Mouse (Mus musculus): Measurements from ENCODE around the gene Plbd2. TPM values are rescaled to one million over a fixed set of nuclear protein-coding genes. Genes with fewer than 3 reads are reported as not detected.

Gene Plbd2
- polyA plus RNA-seq (2012; rRNA removed) (33.9 and 44.6 TPM in 2 replicates), polyA plus RNA-seq (2014; fragmentation: Nextera tagmentation; extraction: Ambion mirVana) (51.6 and 54.0 TPM in 2 replicates)

DNA sequence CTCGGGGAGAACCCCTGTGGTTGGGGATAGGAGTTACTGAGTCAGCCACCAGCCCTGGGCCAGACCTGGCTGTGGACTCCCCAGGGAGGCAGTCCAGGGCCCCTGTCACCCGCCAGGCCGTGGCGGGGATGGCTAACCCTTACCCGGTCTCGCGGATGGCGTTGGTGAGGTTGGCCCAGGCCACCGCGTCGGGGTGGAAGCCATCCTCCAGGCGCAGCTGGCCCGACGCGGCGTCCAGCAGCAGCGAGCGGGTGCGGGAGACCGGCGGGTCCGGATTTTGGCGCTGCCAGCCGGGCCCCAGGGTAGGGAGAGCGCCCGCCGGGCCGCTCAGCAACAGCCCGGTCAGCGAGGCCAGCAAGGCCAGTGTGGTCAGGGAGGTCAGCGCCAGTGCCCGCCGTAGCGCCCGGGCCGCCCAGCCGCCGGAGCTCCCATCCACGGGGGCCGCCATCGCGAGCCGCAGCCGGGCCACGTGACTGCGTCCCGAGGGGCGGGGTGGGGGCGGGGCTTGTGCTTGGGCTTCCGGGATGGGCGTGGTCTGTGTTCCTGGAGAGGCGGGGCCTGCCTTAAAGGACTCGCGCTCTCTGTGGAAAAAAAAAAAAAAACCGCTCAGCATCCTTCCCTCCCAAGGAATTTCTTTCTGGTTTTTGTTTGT, at the start of gene Plbd2:
Gene Plbd2, minus strand, starts transcription at position 482 of the 652 bp plus-strand sequence.
- Histone ChIP-seq H3K36me3 (ENCODE audit: control insufficient read depth, insufficient read depth, low read length) (no peaks in the 10 kb centered on the region), H3K27ac (replicated peaks; ENCODE audit: low read depth, low read length) (no peak within 1 kb of the TSS), H3K9ac (ENCODE audit: low read depth, low read length, severe bottlenecking) (peak within 1 kb of the TSS; percentile 80), H3K4me2 (replicated peaks; ENCODE audit: low read depth, low read length, severe bottlenecking) (peak within 1 kb of the TSS; percentile 94), H3K4me1 (ENCODE audit: control insufficient read depth, insufficient read depth, low read length) (peaks cover 12% of the 10 kb centered on the region), H3K27me3 (ENCODE audit: control insufficient read depth, insufficient read depth, low read length) (no peaks in the 10 kb centered on the region), H3K4me3 (replicated peaks; ENCODE audit: low read length) (peak within 1 kb of the TSS; percentile 89), H3K9me3 (ENCODE audit: control insufficient read depth, low read length) (no peaks in the 10 kb centered on the region)
- ATAC-seq (ENCODE audit: low FRiP score, low read depth) (peak; percentile 87), DNase-seq (ENCODE audit: low spot score) (peak; percentile 82)
- 0 out of 2 replicates have a peak, but pooled peaks have one; percentile 35 for TF ChIP-seq POLR2A (IDR thresholded peaks at IDR 0.05; ENCODE audit: borderline replicate concordance, extremely low read depth, insufficient read depth, insufficient read length)
- under 1% methylated on average over 38 of the region's 55 CpGs for WGBS

DNA sequence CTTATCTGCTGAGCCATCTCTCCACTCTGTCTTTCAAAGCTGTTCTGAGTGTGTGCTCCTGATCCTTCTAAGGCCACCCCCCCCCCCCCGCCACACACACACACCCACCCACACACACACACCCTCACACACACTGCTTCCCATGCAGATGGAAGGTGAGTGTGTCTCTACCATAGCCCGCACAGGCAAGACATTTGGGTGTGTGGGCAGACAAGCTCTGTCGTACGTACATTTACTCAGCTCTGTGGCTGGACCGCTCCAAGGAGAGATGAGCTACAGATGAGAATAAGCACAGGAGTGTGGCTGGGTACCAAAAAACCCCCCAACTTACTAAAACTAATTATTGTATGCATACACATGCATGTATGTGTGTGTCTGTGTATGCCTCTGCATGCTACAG, 47.2 kb upstream of the Plbd2 start:
- Histone ChIP-seq H3K4me1 (ENCODE audit: control insufficient read depth, insufficient read depth, low read length) (no peaks in the 10 kb centered on the region), H3K27ac (replicated peaks; ENCODE audit: low read depth, low read length) (no peak overlapping the region), H3K36me3 (ENCODE audit: control insufficient read depth, insufficient read depth, low read length) (peaks cover 60% of the 10 kb centered on the region), H3K4me2 (replicated peaks; ENCODE audit: low read depth, low read length, severe bottlenecking) (no peak overlapping the region), H3K9me3 (ENCODE audit: control insufficient read depth, low read length) (no peaks in the 10 kb centered on the region; the same call in 1 of the 2 replicates), H3K27me3 (ENCODE audit: control insufficient read depth, insufficient read depth, low read length) (no peaks in the 10 kb centered on the region), H3K4me3 (replicated peaks; ENCODE audit: low read length) (no peak overlapping the region), H3K9ac (ENCODE audit: low read depth, low read length, severe bottlenecking) (no peak overlapping the region)
- no peak for DNase-seq (ENCODE audit: low spot score)
- no peak for TF ChIP-seq POLR2A (IDR thresholded peaks at IDR 0.05; ENCODE audit: borderline replicate concordance, extremely low read depth, insufficient read depth, insufficient read length)
- no peak for ATAC-seq (ENCODE audit: low FRiP score, low read depth)
- 96% methylated on average over 5 of the region's 5 CpGs for WGBS

DNA sequence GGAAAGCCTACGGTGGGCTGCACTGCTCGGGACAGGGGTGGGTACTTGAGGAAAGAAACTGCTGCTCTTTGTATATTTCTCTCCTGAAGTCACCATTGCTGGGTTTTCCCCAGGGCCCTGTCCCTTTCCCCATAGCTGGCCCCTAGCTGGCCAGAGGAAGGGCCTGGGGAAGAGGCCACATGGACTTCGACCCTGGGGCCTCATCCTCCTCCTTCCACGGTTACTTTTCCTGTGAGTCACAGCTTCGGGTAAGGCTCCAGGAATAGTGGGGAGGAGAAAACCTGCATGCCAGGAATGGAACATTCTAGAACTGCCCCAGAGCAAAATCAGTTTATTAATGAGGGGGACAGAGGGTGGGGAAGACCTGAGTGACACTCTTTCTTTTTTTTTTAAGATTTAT, 46.7 kb upstream of the Plbd2 start:
- H3K4me3 ChIP-seq (replicated peaks; ENCODE audit: low read length), result no peak overlapping the region
- no peak overlapping the region for H3K4me2 ChIP-seq (replicated peaks; ENCODE audit: low read depth, low read length, severe bottlenecking)
- H3K9ac ChIP-seq (ENCODE audit: low read depth, low read length, severe bottlenecking), result no peak overlapping the region
- no peaks in the 10 kb centered on the region; the same call in 1 of the 2 replicates for H3K9me3 ChIP-seq (ENCODE audit: control insufficient read depth, low read length)
- 84% methylated on average over 5 of the region's 5 CpGs for WGBS
- ATAC-seq (ENCODE audit: low FRiP score, low read depth) (no peak), DNase-seq (ENCODE audit: low spot score) (no peak)
- no peak overlapping the region for H3K27ac ChIP-seq (replicated peaks; ENCODE audit: low read depth, low read length)
- no peaks in the 10 kb centered on the region for H3K4me1 ChIP-seq (ENCODE audit: control insufficient read depth, insufficient read depth, low read length)
- no peak for TF ChIP-seq POLR2A (IDR thresholded peaks at IDR 0.05; ENCODE audit: borderline replicate concordance, extremely low read depth, insufficient read depth, insufficient read length)
- no peaks in the 10 kb centered on the region for H3K27me3 ChIP-seq (ENCODE audit: control insufficient read depth, insufficient read depth, low read length)
- H3K36me3 ChIP-seq (ENCODE audit: control insufficient read depth, insufficient read depth, low read length), result peaks cover 55% of the 10 kb centered on the region

DNA sequence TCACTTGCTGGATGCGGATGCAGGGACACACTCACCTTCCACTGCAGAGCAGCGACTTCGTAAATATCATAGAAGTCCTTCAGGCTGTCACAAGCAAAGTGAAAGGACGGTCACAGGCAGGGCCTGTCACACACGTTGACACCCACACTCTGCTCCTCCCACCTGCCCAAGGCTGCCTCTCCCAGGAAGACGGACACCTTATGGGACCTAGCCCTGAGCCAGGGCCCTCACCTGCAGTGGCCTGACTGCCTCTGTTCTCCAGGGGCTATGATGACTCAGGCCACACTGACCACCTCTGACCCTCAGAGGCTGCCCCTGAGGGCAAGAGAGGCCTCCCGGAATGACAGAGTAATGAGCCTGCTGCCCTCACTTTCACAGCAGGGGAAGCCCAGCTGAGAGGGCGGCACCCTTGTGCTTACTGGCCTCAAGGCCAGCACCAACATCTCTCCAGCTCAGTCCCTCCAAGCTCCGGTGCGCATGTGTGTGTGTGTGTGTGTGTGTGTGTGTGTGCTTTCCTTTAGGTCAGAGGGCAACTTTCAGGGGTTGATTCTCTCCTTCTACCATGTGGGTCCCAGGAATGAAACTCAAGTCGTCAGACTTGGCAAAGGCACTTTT, 44.9 kb upstream of the Plbd2 start:
- H3K4me1 ChIP-seq (ENCODE audit: control insufficient read depth, insufficient read depth, low read length), result no peaks in the 10 kb centered on the region
- TF ChIP-seq POLR2A (IDR thresholded peaks at IDR 0.05; ENCODE audit: borderline replicate concordance, extremely low read depth, insufficient read depth, insufficient read length), result no peak
- ATAC-seq (ENCODE audit: low FRiP score, low read depth), result no peak
- no peaks in the 10 kb centered on the region; the same call in 1 of the 2 replicates for H3K9me3 ChIP-seq (ENCODE audit: control insufficient read depth, low read length)
- DNase-seq (ENCODE audit: low spot score), result no peak
- no peak overlapping the region for H3K27ac ChIP-seq (replicated peaks; ENCODE audit: low read depth, low read length)
- no peaks in the 10 kb centered on the region for H3K27me3 ChIP-seq (ENCODE audit: control insufficient read depth, insufficient read depth, low read length)
- no peak overlapping the region for H3K4me2 ChIP-seq (replicated peaks; ENCODE audit: low read depth, low read length, severe bottlenecking)
- H3K36me3 ChIP-seq (ENCODE audit: control insufficient read depth, insufficient read depth, low read length), result peaks cover 54% of the 10 kb centered on the region
- 61% methylated on average over 11 of the region's 11 CpGs for WGBS
- no peak overlapping the region for H3K9ac ChIP-seq (ENCODE audit: low read depth, low read length, severe bottlenecking)
- H3K4me3 ChIP-seq (replicated peaks; ENCODE audit: low read length), result no peak overlapping the region

DNA sequence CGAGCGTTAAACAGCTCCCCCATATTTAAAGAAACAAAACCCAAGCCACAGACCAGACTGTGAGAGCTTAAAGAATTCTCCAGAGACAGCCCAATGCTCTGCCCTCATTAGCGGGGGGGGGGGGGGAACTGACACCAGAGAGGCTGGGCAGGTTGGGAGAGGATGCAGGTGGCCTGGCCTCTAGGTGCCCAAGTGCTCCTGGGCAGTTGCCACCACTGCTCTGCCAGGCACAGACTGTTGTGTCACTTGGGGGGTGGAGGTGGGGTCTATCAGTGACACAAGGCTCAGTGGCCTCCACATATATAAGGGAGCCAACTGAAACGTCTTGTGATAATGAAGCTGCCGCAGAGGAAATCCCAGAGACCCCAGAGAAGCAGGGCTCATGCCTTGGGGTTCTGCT, 33.2 kb upstream of the Plbd2 start:
- no peak for TF ChIP-seq POLR2A (IDR thresholded peaks at IDR 0.05; ENCODE audit: borderline replicate concordance, extremely low read depth, insufficient read depth, insufficient read length)
- Histone ChIP-seq H3K27me3 (ENCODE audit: control insufficient read depth, insufficient read depth, low read length) (no peaks in the 10 kb centered on the region), H3K4me3 (replicated peaks; ENCODE audit: low read length) (no peak overlapping the region), H3K4me1 (ENCODE audit: control insufficient read depth, insufficient read depth, low read length) (peaks cover 28% of the 10 kb centered on the region), H3K36me3 (ENCODE audit: control insufficient read depth, insufficient read depth, low read length) (peaks cover 44% of the 10 kb centered on the region), H3K9ac (ENCODE audit: low read depth, low read length, severe bottlenecking) (no peak overlapping the region), H3K9me3 (ENCODE audit: control insufficient read depth, low read length) (no peaks in the 10 kb centered on the region), H3K27ac (replicated peaks; ENCODE audit: low read depth, low read length) (no peak overlapping the region), H3K4me2 (replicated peaks; ENCODE audit: low read depth, low read length, severe bottlenecking) (no peak overlapping the region)
- ATAC-seq (ENCODE audit: low FRiP score, low read depth) (no peak), DNase-seq (ENCODE audit: low spot score) (no peak)
- 56% methylated on average over 5 of the region's 5 CpGs for WGBS
